Mouse (Mus musculus) E14TG2a.4 (cell line): ENCODE data around the gene Kit.

Experiments
- CTCF ChIP-seq: conservative IDR thresholded peaks from 2 replicates; pipeline ENCODE4 v1.5.1; 2014; ENCODE audit warnings: low read length
- NANOG ChIP-seq: IDR thresholded peaks from 2 replicates; pipeline ENCODE4 v1.6.1; 2014; ENCODE audit warnings: borderline replicate concordance, low read length, mixed read lengths
- POU5F1 ChIP-seq: IDR thresholded peaks from 2 replicates; pipeline ENCODE4 v1.6.1; 2014; ENCODE audit warnings: low read length, borderline replicate concordance

- no peak for TF ChIP-seq CTCF
- no peak for TF ChIP-seq NANOG
- no peak for TF ChIP-seq POU5F1
Observed at GRCm38 (mm10) chr5:75604238-75604637, 29.5 kb downstream of the Kit start.
